Mouse (Mus musculus) bone marrow, adult 2 months (tissue): ENCODE data around the gene Galt.
"Not testable (repeated sequence)": the region's sequence is repeated elsewhere in the genome, so short reads cannot be mapped to it uniquely, and the experiment has no call there.

Source experiments
- CTCF ChIP-seq: fragments of 200-500 bp; IDR thresholded peaks from 2 replicates; pipeline ENCODE4 v1.5.1; 2011; ENCODE audit warnings: low read length, control low read depth; ENCODE audit not compliant: control insufficient read depth, insufficient read depth
- POLR2A ChIP-seq: fragments of 200-500 bp; IDR thresholded peaks from 2 replicates; pipeline ENCODE4 v1.6.1; 2011; ENCODE audit warnings: low read depth, mild to moderate bottlenecking, control low read depth, low read length, borderline replicate concordance; ENCODE audit not compliant: control insufficient read depth

DNA sequence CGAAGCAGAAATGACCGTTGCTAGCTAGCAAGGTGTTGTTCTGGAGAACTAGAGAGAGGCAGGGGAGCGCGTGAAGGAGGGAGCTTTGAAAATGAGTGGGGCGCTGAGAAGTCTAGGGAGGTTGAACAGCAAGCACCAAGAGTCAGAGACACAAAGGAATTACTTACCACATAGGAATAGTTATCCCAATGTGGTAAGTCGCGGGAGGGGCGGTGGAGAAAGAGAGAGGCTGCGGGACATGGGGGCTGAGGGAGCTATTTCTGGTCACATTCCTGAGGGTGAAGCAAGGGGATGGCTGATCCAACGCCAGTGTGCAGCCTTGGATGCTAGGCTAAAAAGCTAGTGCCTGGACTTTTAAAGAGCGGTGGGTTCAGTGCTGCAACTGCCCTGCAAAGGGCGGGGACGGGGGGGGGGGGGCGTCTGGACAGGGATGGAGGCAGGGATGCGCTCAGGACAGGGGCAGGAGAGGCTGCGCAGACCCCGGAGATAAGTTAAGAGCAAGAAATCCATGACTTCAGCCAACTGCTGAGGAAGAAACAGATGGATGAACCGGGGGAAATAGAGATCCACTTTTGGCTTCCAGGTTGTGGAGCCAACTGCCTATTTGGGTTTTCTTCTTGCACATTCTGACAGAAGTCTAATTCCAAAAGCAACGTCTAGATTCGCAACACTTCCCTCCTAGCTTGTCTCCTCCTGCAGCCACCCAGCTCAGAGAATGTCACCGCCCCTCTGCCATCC lies 26.9 kb downstream of the Galt start:
- TF ChIP-seq POLR2A, CTCF: not testable (repeated sequence)
